Mouse (Mus musculus) heart, embryonic 15.5 days (tissue): Measurements from ENCODE around the gene Llcfc1. TPM values are rescaled to one million over a fixed set of nuclear protein-coding genes. Genes with fewer than 3 reads are reported as not detected.

ENCODE experiments used
- ATAC-seq: fragments of 200-750 bp; cut with Nextera tagmentation; replicated peaks from 2 replicates; pipeline ENCODE4 v1.8.0; 2017; ENCODE audit warnings: low read depth, moderate TSS enrichment; ENCODE audit not compliant: insufficient number of reproducible peaks, insufficient read depth, low FRiP score
- H3K27ac ChIP-seq: fragments of 300-500 bp; sonication (generic); 2 replicates; pipeline ENCODE4 v1.5.1; 2015; ENCODE audit warnings: mild to moderate bottlenecking, inconsistent platforms
- H3K27me3 ChIP-seq: fragments of 300-500 bp; sonication (generic); 2 replicates; pipeline ENCODE4 v1.6.1; 2015; ENCODE audit warnings: inconsistent platforms
- H3K36me3 ChIP-seq: fragments of 300-500 bp; sonication (generic); 2 replicates; pipeline ENCODE4 v1.6.1; 2015; ENCODE audit warnings: mild to moderate bottlenecking, inconsistent platforms
- H3K4me1 ChIP-seq: fragments of 300-500 bp; sonication (generic); replicated peaks from 2 replicates; pipeline ENCODE4 v1.6.1; 2015; ENCODE audit warnings: inconsistent platforms
- H3K4me2 ChIP-seq: fragments of 300-500 bp; sonication (generic); 2 replicates; pipeline ENCODE4 v1.6.1; 2015; ENCODE audit warnings: inconsistent platforms, mild to moderate bottlenecking, moderate library complexity
- H3K4me3 ChIP-seq: fragments of 300-500 bp; sonication (generic); 2 replicates; pipeline ENCODE4 v1.5.1; 2015; ENCODE audit warnings: mild to moderate bottlenecking, inconsistent platforms
- H3K9ac ChIP-seq: fragments of 300-500 bp; sonication (generic); 2 replicates; pipeline ENCODE4 v1.6.1; 2015; ENCODE audit warnings: mild to moderate bottlenecking, inconsistent platforms
- H3K9me3 ChIP-seq: fragments of 300-500 bp; sonication (generic); replicated peaks from 2 replicates; pipeline ENCODE4 v1.6.1; 2016; ENCODE audit warnings: inconsistent platforms
- WGBS: fragments of 180-500 bp; shearing (Covaris S2); methylation state at CpG from one replicate; pipeline ENCODE4 v1.1.7; 2015; ENCODE audit warnings: mixed read lengths; 5-methylcytosine and 5-hydroxymethylcytosine counted together
- polyA plus RNA-seq: library from polyadenylated mRNA; unstranded; fragments of >200 nt; fragmentation: Nextera tagmentation; extraction: Ambion mirVana; gene quantifications from 2 replicates; pipeline ENCODE4 v1.2.1, GENCODE M21; 2015

Llcfc1 gene
- polyA plus RNA-seq, 1 experiment from 2014 or later: not detected

GRCm38 (mm10) chr6:41654648-41655047 is 29.6 kb upstream of the Llcfc1 start:
- ATAC-seq: no peak
- WGBS: 64% methylated on average over 8 of the region's 8 CpGs
- H3K9ac ChIP-seq: no peak overlapping the region
- H3K27me3 ChIP-seq: no peaks in the 10 kb centered on the region
- no peaks in the 10 kb centered on the region for H3K36me3 ChIP-seq
- H3K9me3 ChIP-seq: no peaks in the 10 kb centered on the region
- H3K4me3 ChIP-seq: no peak overlapping the region
- H3K4me2 ChIP-seq: no peak overlapping the region
- no peaks in the 10 kb centered on the region for H3K4me1 ChIP-seq
- no peak overlapping the region for H3K27ac ChIP-seq

GRCm38 (mm10) chr6:41658487-41658886 is 25.7 kb upstream of the Llcfc1 start:
- no peaks in the 10 kb centered on the region for H3K36me3 ChIP-seq
- no peaks in the 10 kb centered on the region for H3K9me3 ChIP-seq
- H3K27me3 ChIP-seq: no peaks in the 10 kb centered on the region
- no peak overlapping the region for H3K9ac ChIP-seq
- WGBS: 36% methylated on average over 1 of the region's 1 CpGs
- ATAC-seq: no peak
- no peak overlapping the region for H3K4me2 ChIP-seq
- H3K4me1 ChIP-seq: no peaks in the 10 kb centered on the region
- H3K4me3 ChIP-seq: no peak overlapping the region
- no peak overlapping the region for H3K27ac ChIP-seq

DNA sequence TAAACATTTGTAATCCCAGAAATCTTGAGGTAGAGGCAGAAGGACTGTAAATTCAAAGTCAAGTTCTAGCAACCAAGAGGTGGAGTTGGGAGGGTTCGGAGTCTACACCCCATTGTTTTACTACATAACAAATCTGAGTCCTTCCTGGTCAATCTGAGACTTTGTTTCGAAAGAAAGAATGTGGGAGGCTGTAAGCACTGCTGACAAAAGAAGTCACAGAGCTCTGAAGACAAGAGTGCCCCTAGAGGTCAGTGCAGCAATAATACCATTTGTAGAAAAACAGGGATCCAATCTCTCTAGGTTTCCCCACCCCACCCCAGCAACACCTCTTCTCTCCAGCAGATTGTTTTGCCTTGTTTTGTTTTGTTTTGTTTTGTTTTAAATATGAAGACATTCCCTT is 21.9 kb upstream of the Llcfc1 start:
- Histone ChIP-seq H3K4me2 (no peak overlapping the region), H3K9me3 (no peaks in the 10 kb centered on the region), H3K4me1 (no peaks in the 10 kb centered on the region), H3K36me3 (no peaks in the 10 kb centered on the region), H3K27ac (no peak overlapping the region), H3K4me3 (no peak overlapping the region), H3K9ac (no peak overlapping the region), H3K27me3 (no peaks in the 10 kb centered on the region)
- 44% methylated on average over 2 of the region's 2 CpGs for WGBS
- no peak for ATAC-seq

GRCm38 (mm10) chr6:41676530-41676929 is 7.7 kb upstream of the Llcfc1 start:
- H3K27ac ChIP-seq: no peak overlapping the region
- 79% methylated on average over 2 of the region's 2 CpGs for WGBS
- H3K4me2 ChIP-seq: no peak overlapping the region
- H3K9ac ChIP-seq: no peak overlapping the region
- no peaks in the 10 kb centered on the region for H3K27me3 ChIP-seq
- no peak overlapping the region for H3K4me3 ChIP-seq
- no peaks in the 10 kb centered on the region for H3K9me3 ChIP-seq
- no peaks in the 10 kb centered on the region for H3K36me3 ChIP-seq
- H3K4me1 ChIP-seq: no peaks in the 10 kb centered on the region
- ATAC-seq: no peak

DNA sequence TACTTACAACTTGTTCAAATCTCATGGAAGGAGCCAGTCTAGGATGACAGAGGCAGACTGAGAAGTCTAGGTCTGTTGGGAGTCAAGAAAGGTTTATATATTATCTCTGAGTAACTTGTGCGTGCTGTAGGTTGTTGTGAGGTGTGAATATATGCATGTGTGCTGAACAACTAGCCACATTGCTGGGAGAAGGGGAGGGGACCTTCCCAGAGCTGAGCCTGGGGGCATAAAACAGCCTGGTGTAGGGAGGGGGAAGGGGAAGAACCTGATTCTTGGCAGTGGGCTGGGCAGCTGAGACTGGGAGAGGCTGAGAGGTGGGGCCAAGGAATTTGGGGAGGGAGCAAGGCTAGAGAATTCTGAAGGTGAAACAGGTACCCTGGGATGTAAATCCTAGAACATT is 3.6 kb upstream of the Llcfc1 start, which contains the start of gene Trpv5:
Gene Trpv5 (minus strand): TSS at position 101 of the 400 bp plus-strand sequence.
- no peak within 1 kb of the TSS for H3K27ac ChIP-seq
- H3K4me3 ChIP-seq: no peak within 1 kb of the TSS
- no peak within 1 kb of the TSS for H3K4me2 ChIP-seq
- no peak within 1 kb of the TSS for H3K9ac ChIP-seq
- no peak for ATAC-seq
- WGBS: 68% methylated on average over 1 of the region's 1 CpGs
- no peaks in the 10 kb centered on the region for H3K9me3 ChIP-seq
- no peaks in the 10 kb centered on the region for H3K27me3 ChIP-seq
- no peaks in the 10 kb centered on the region for H3K4me1 ChIP-seq
- H3K36me3 ChIP-seq: no peaks in the 10 kb centered on the region

DNA sequence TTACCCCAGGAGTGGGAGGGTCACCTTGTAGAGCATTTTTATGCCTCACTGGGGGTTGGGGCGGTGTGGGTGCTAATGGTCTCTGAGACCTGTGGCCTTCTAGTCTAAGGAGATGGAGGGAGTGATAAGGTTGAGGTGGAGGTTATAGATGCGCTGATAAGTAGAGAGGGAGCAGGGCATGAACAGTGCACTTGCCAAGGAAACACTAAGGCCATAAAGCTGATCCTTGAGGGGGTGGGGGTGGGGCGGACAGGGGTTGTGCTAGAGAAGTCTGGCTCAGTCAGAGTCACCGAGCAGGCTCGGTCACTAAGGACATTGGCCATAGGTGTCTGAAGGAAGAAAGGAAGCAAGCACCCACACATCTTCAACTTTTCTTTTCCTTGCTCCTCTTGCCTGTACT is 2.6 kb upstream of the Llcfc1 start:
- Histone ChIP-seq H3K36me3 (no peaks in the 10 kb centered on the region), H3K4me1 (no peaks in the 10 kb centered on the region), H3K27ac (no peak overlapping the region), H3K4me2 (no peak overlapping the region), H3K27me3 (no peaks in the 10 kb centered on the region), H3K9me3 (no peaks in the 10 kb centered on the region), H3K4me3 (no peak overlapping the region), H3K9ac (no peak overlapping the region)
- 71% methylated on average over 5 of the region's 5 CpGs for WGBS
- ATAC-seq: peak; percentile 43; the same call in 1 of the 2 replicates

DNA sequence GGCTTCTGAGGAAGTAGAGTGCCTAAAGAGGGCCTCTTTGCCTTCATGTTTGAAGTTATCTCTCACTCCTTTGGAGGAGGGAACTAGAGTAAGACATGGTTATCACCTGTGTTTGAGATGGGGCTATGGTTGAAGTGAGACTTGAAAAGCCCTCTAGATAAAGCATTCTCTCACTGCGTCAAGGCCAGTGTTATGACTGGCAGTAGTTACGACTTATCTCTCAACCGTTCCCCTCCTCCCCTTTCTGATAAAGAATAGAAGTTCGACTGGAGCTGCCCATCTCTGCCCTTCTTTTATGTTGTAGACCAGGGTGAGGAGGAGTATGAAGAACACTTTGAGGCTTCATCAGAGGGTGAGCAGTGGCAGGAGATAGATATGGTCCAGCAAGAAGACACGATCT is 680 bp downstream of the Llcfc1 start:
- H3K9me3 ChIP-seq: no peaks in the 10 kb centered on the region
- no peak overlapping the region for H3K27ac ChIP-seq
- H3K27me3 ChIP-seq: no peaks in the 10 kb centered on the region
- H3K4me1 ChIP-seq: no peaks in the 10 kb centered on the region
- no peak overlapping the region for H3K4me2 ChIP-seq
- 39% methylated on average over 5 of the region's 5 CpGs for WGBS
- no peak for ATAC-seq
- no peak overlapping the region for H3K4me3 ChIP-seq
- H3K9ac ChIP-seq: no peak overlapping the region
- H3K36me3 ChIP-seq: no peaks in the 10 kb centered on the region

GRCm38 (mm10) chr6:41685596-41685995 is 1.4 kb downstream of the Llcfc1 start:
- H3K9me3 ChIP-seq: no peaks in the 10 kb centered on the region
- no peak overlapping the region for H3K9ac ChIP-seq
- H3K36me3 ChIP-seq: no peaks in the 10 kb centered on the region
- H3K4me1 ChIP-seq: no peaks in the 10 kb centered on the region
- H3K4me3 ChIP-seq: no peak overlapping the region
- ATAC-seq: no peak
- no peak overlapping the region for H3K27ac ChIP-seq
- no peaks in the 10 kb centered on the region for H3K27me3 ChIP-seq
- H3K4me2 ChIP-seq: no peak overlapping the region
- 78% methylated on average over 3 of the region's 3 CpGs for WGBS

DNA sequence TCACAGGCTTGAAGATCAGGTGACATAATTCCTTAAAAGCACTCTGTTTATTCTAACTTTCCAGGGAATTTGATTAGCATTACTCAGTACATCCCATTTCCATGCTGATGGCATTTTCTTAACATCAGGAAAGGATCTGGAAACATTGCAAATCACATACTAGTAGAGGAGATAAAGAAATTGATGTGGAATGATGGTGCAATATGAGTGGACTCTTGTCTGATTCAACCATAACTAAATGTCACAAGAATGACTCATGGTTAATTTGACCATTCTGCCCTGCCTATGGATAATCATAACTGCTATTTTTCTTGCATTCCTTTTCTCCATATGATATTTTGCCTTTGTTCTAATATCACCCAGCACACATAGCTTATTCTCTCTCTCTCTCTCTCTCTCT is 8.0 kb downstream of the Llcfc1 start:
- ATAC-seq: no peak
- H3K4me2 ChIP-seq: no peak overlapping the region
- H3K27me3 ChIP-seq: no peaks in the 10 kb centered on the region
- H3K4me3 ChIP-seq: no peak overlapping the region
- no peaks in the 10 kb centered on the region for H3K36me3 ChIP-seq
- no peak overlapping the region for H3K9ac ChIP-seq
- no peaks in the 10 kb centered on the region for H3K9me3 ChIP-seq
- no peaks in the 10 kb centered on the region for H3K4me1 ChIP-seq
- H3K27ac ChIP-seq: no peak overlapping the region

- Histone ChIP-seq H3K36me3 (no peaks in the 10 kb centered on the region), H3K27me3 (no peaks in the 10 kb centered on the region), H3K27ac (no peak overlapping the region), H3K9ac (no peak overlapping the region), H3K9me3 (no peaks in the 10 kb centered on the region), H3K4me2 (no peak overlapping the region), H3K4me1 (no peaks in the 10 kb centered on the region), H3K4me3 (no peak overlapping the region)
- no peak for ATAC-seq
- 64% methylated on average over 1 of the region's 1 CpGs for WGBS
These were observed 10.2 kb downstream of the Llcfc1 start for GRCm38 (mm10) chr6:41694407-41694806.

GRCm38 (mm10) chr6:41701245-41701644 is 17.0 kb downstream of the Llcfc1 start:
- no peaks in the 10 kb centered on the region for H3K9me3 ChIP-seq
- H3K27ac ChIP-seq: no peak overlapping the region
- no peak overlapping the region for H3K9ac ChIP-seq
- no peak for ATAC-seq
- no peaks in the 10 kb centered on the region for H3K4me1 ChIP-seq
- H3K4me2 ChIP-seq: no peak overlapping the region
- 48% methylated on average over 1 of the region's 1 CpGs for WGBS
- no peak overlapping the region for H3K4me3 ChIP-seq
- no peaks in the 10 kb centered on the region for H3K36me3 ChIP-seq
- no peaks in the 10 kb centered on the region for H3K27me3 ChIP-seq

DNA sequence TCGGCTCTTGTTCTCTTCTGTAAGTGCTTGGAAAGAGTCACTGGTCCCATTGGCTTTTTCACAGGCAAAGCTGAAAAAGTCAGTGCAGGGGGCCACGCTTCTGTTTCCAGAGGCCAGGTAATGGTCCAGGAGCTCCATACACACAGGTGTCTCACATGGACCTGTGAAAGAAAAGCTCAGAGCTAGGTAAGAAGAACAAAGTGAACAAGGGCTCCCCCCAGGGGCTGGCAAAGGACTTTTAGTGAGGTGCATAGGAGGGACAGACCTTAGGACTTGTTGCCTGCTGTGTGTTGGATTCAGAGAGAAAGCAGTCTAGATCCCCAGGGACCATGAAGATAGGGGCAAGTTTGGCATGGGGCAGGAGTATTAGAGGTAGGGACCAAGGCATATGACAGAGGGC is 18.7 kb downstream of the Llcfc1 start:
- 67% methylated on average over 2 of the region's 2 CpGs for WGBS
- Histone ChIP-seq H3K4me3 (no peak overlapping the region), H3K9me3 (no peaks in the 10 kb centered on the region), H3K27me3 (no peaks in the 10 kb centered on the region), H3K36me3 (no peaks in the 10 kb centered on the region), H3K4me1 (no peaks in the 10 kb centered on the region), H3K27ac (no peak overlapping the region), H3K9ac (no peak overlapping the region), H3K4me2 (no peak overlapping the region)
- no peak for ATAC-seq
